19 mouse cellular contexts compared by ENCODE assay signal in genomic region chr16:72828381-72828780, GRCm38 (mm10).
"Had no signal": no experiment of that assay in that cellular context is flagged by ENCODE, and none has a peak within 500 bp of the region (broad histone marks: within the 10 kb centered on the region; RNA-seq: fewer than 3 reads in every experiment).

No protein-coding gene starts in this region.

- DNase-seq: kidney, adult 18-20 months; kidney, adult 9 months; kidney, postnatal 14 days; layer of hippocampus, adult 9-11 months; liver; lung, adult 18-20 months; retina, postnatal 1 day; right cerebral cortex, postnatal 25 days; spleen, adult 18-20 months; thymus, postnatal 25 days had no signal

- H3K4me1 ChIP-seq: liver, embryonic 12.5 days; liver, embryonic 15.5 days had no signal

- ATAC-seq: intestine, embryonic 16.5 days; liver, embryonic 12.5 days; midbrain, embryonic 15.5 days had no signal

- H3K4me3 ChIP-seq: layer of hippocampus, adult 2 months; liver, embryonic 12.5 days; liver, embryonic 15.5 days; midbrain, embryonic 12.5 days; midbrain, embryonic 15.5 days; neural tube, embryonic 13.5 days; stomach, embryonic 15.5 days had no signal

- H3K36me3 ChIP-seq: liver, embryonic 12.5 days; liver, embryonic 15.5 days; midbrain, embryonic 12.5 days; midbrain, embryonic 15.5 days; neural tube, embryonic 13.5 days; stomach, embryonic 15.5 days had no signal

- H3K4me2 ChIP-seq: liver, embryonic 12.5 days; liver, embryonic 15.5 days; midbrain, embryonic 12.5 days; midbrain, embryonic 15.5 days; neural tube, embryonic 13.5 days; stomach, embryonic 15.5 days had no signal

- H3K9ac ChIP-seq: liver, embryonic 12.5 days; liver, embryonic 15.5 days; midbrain, embryonic 12.5 days; midbrain, embryonic 15.5 days; neural tube, embryonic 13.5 days; stomach, embryonic 15.5 days had no signal

- H3K27me3 ChIP-seq: liver, embryonic 12.5 days; liver, embryonic 15.5 days; midbrain, embryonic 12.5 days; midbrain, embryonic 15.5 days; neural tube, embryonic 13.5 days; stomach, embryonic 15.5 days had no signal

- H3K27ac ChIP-seq: layer of hippocampus, adult 2 months; liver, embryonic 12.5 days; liver, embryonic 15.5 days; macrophage; midbrain, embryonic 12.5 days; midbrain, embryonic 15.5 days; neural tube, embryonic 13.5 days; stomach, embryonic 15.5 days had no signal

- H3K9me3 ChIP-seq: liver, embryonic 12.5 days; liver, embryonic 15.5 days; midbrain, embryonic 12.5 days; midbrain, embryonic 15.5 days; neural tube, embryonic 13.5 days; stomach, embryonic 15.5 days had no signal
